Mouse (Mus musculus): ENCODE results near the gene B3galnt2. TPM values are rescaled to one million over a fixed set of nuclear protein-coding genes. Genes with fewer than 3 reads are reported as not detected.

The B3galnt2 gene
- 17.1 and 20.1 TPM in 2 replicates for polyA plus RNA-seq (2015; fragmentation: Nextera tagmentation; extraction: Ambion mirVana)

GRCm38 (mm10) chr13:13953874-13954832 is at the start of gene B3galnt2:
Gene B3galnt2, plus strand, starts transcription at chr13:13954469.
- peak; percentile 99 for ATAC-seq (ENCODE audit: extremely low read depth, insufficient number of reproducible peaks, low FRiP score, low TSS enrichment)
- Histone ChIP-seq H3K4me1 (peaks cover 22% of the 10 kb centered on the region), H3K27ac (replicated peaks) (peak within 1 kb of the TSS; percentile 92), H3K9me3 (no peaks in the 10 kb centered on the region), H3K9ac (peak within 1 kb of the TSS; percentile 92), H3K4me3 (peak within 1 kb of the TSS; percentile 90), H3K36me3 (peaks cover 13% of the 10 kb centered on the region; the same call in 1 of the 2 replicates), H3K4me2 (peak within 1 kb of the TSS; percentile 83), H3K27me3 (replicated peaks) (no peaks in the 10 kb centered on the region)
- WGBS = under 1% methylated on average over 78 of the region's 78 CpGs

GRCm38 (mm10) chr13:13911341-13911740 is 42.9 kb upstream of the B3galnt2 start:
- no peaks in the 10 kb centered on the region for H3K36me3 ChIP-seq
- no peak overlapping the region for H3K4me3 ChIP-seq
- no peak overlapping the region for H3K9ac ChIP-seq
- no peak overlapping the region for H3K4me2 ChIP-seq
- no peak overlapping the region for H3K27ac ChIP-seq (replicated peaks)
- H3K4me1 ChIP-seq = no peaks in the 10 kb centered on the region
- no peaks in the 10 kb centered on the region for H3K9me3 ChIP-seq
- ATAC-seq (ENCODE audit: extremely low read depth, insufficient number of reproducible peaks, low FRiP score, low TSS enrichment) = no peak
- H3K27me3 ChIP-seq (replicated peaks) = no peaks in the 10 kb centered on the region
- 49% methylated on average over 2 of the region's 2 CpGs for WGBS

DNA sequence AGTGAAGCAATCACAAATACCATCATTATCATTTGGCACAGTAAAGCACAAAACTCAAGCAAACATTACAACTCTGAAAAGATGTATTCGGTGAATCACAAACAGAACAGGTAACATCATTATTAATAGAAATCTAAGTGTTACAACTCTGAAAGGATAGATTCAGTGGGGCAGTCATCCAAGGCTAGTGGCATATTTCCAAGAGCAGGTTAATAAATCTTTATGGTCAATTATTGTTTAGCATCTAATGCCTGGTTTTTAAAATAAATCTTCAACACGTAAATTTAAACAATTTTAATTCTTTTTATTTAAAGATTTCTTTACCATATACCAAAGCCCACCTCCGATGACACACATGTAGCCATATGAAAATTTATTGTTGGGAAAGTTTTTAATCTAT is 34.9 kb upstream of the B3galnt2 start:
- H3K4me1 ChIP-seq = no peaks in the 10 kb centered on the region
- no peaks in the 10 kb centered on the region for H3K36me3 ChIP-seq
- no peaks in the 10 kb centered on the region for H3K9me3 ChIP-seq
- no peak overlapping the region for H3K27ac ChIP-seq (replicated peaks)
- H3K4me3 ChIP-seq = no peak overlapping the region
- ATAC-seq (ENCODE audit: extremely low read depth, insufficient number of reproducible peaks, low FRiP score, low TSS enrichment) = no peak
- H3K4me2 ChIP-seq = no peak overlapping the region
- WGBS = 86% methylated on average over 3 of the region's 3 CpGs
- H3K27me3 ChIP-seq (replicated peaks) = no peaks in the 10 kb centered on the region
- H3K9ac ChIP-seq = no peak overlapping the region

DNA sequence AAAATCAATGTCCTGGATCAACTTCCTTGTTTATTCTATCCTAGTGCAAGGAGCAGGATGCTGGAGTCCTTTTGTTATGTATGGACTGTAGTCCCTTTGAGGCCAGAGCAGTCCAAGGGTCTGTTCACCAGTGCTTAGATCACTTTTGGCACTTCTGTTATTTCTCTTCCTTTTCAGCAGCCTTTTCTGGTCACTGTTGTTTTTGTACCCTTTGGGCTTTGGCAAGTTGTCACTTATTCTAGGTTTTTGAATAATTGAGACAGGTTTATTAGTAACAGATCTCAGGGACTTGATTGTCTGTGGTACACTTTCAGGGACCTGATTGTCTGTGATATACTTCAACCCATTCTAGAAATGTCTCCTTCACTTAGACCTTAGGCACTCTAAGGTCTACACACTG is 31.7 kb upstream of the B3galnt2 start:
- Histone ChIP-seq H3K27ac (replicated peaks) (no peak overlapping the region), H3K9ac (no peak overlapping the region), H3K36me3 (no peaks in the 10 kb centered on the region), H3K27me3 (replicated peaks) (no peaks in the 10 kb centered on the region), H3K9me3 (no peaks in the 10 kb centered on the region), H3K4me3 (no peak overlapping the region), H3K4me1 (no peaks in the 10 kb centered on the region), H3K4me2 (no peak overlapping the region)
- ATAC-seq (ENCODE audit: extremely low read depth, insufficient number of reproducible peaks, low FRiP score, low TSS enrichment) = no peak

DNA sequence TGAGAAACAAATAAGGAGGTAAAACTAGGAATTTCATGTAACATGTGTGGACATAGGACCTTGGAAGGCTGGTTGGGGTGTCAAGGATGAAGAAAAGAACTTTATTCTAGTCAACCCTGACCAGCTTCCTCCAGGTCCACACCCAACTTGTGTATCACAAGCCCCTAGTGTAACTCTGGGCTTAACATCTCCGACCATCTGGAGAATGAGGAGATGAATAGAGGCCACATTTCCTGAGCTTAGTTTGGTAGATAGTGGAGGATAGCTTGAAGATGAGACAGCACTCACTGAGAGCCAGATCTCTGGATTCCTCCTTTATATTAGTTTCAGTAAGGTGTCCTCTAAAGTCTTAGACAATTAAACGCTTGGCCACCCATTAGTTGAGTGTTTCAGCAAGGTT is 24.3 kb upstream of the B3galnt2 start:
- ATAC-seq (ENCODE audit: extremely low read depth, insufficient number of reproducible peaks, low FRiP score, low TSS enrichment) = no peak
- Histone ChIP-seq H3K9me3 (no peaks in the 10 kb centered on the region), H3K9ac (no peak overlapping the region), H3K27me3 (replicated peaks) (no peaks in the 10 kb centered on the region), H3K4me1 (no peaks in the 10 kb centered on the region), H3K27ac (replicated peaks) (no peak overlapping the region), H3K36me3 (no peaks in the 10 kb centered on the region), H3K4me2 (no peak overlapping the region), H3K4me3 (no peak overlapping the region)
- WGBS = 69% methylated on average over 2 of the region's 2 CpGs

DNA sequence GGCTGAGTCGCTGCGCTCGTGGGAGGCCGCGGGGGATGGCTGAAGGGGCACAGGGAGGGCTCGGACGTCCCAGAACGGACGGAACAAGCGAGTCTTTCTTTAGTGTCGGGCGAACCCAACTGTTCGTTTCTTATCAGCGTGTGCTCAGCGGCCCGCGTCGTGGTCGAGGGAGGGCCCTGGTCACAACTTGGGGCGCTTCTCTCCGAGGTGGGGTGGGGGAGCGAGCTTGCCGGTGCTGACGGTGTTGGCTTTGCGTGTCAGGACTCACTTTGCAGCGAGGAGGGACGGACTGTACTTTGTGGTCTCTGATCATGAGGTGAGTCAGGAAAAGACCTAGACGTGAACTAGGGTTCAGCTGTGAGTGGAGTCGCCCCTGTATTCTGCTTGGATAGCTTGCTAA is 662 bp downstream of the B3galnt2 start:
- Histone ChIP-seq H3K36me3 (peaks cover 17% of the 10 kb centered on the region), H3K9ac (peak overlapping the region; percentile 92), H3K27ac (replicated peaks) (peak overlapping the region; percentile 87), H3K4me2 (peak overlapping the region; percentile 71), H3K27me3 (replicated peaks) (no peaks in the 10 kb centered on the region), H3K9me3 (no peaks in the 10 kb centered on the region), H3K4me1 (peaks cover 27% of the 10 kb centered on the region), H3K4me3 (peak overlapping the region; percentile 90)
- peak; percentile 14 for ATAC-seq (ENCODE audit: extremely low read depth, insufficient number of reproducible peaks, low FRiP score, low TSS enrichment)
- under 1% methylated on average over 29 of the region's 29 CpGs for WGBS

- Histone ChIP-seq H3K4me2 (peak overlapping the region; percentile 71; the same call in 1 of the 2 replicates), H3K36me3 (peaks cover 17% of the 10 kb centered on the region), H3K9ac (no peak overlapping the region), H3K27ac (replicated peaks) (no peak overlapping the region), H3K4me3 (no peak overlapping the region), H3K9me3 (no peaks in the 10 kb centered on the region), H3K4me1 (peaks cover 41% of the 10 kb centered on the region), H3K27me3 (replicated peaks) (no peaks in the 10 kb centered on the region)
- 80% methylated on average over 4 of the region's 4 CpGs for WGBS
- ATAC-seq (ENCODE audit: extremely low read depth, insufficient number of reproducible peaks, low FRiP score, low TSS enrichment) = no peak
Observed at GRCm38 (mm10) chr13:13956686-13957085, 2.4 kb downstream of the B3galnt2 start.

GRCm38 (mm10) chr13:13960211-13960610 is 5.9 kb downstream of the B3galnt2 start:
- no peak for ATAC-seq (ENCODE audit: extremely low read depth, insufficient number of reproducible peaks, low FRiP score, low TSS enrichment)
- H3K9me3 ChIP-seq = no peaks in the 10 kb centered on the region
- no peak overlapping the region for H3K9ac ChIP-seq
- H3K4me2 ChIP-seq = no peak overlapping the region
- H3K27me3 ChIP-seq (replicated peaks) = no peaks in the 10 kb centered on the region
- no peak overlapping the region for H3K27ac ChIP-seq (replicated peaks)
- 67% methylated on average over 4 of the region's 4 CpGs for WGBS
- peaks cover 24% of the 10 kb centered on the region for H3K36me3 ChIP-seq
- peaks cover 38% of the 10 kb centered on the region for H3K4me1 ChIP-seq
- H3K4me3 ChIP-seq = no peak overlapping the region

DNA sequence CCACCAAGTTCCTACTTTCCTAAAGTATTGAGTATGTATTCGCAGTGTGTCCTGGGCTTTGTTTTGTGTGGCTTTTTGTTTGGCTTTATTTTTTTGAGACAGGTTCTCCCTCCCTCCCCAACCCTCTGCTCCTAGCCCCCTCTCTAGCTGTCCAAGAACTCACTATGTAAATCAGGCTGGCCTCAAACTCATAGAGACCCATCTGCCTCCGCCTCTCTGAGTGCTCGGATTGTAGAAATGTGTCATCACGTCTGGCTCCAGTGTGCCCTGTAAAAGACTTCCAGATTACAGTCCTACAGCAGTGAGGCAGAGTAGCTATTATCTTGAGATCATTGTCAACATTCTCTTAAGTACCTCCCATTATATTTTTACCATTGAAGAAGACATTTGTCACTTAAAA is 6.8 kb downstream of the B3galnt2 start:
- no peak; the same call in 1 of the 2 replicates for ATAC-seq (ENCODE audit: extremely low read depth, insufficient number of reproducible peaks, low FRiP score, low TSS enrichment)
- Histone ChIP-seq H3K27ac (replicated peaks) (peak overlapping the region; percentile 42; the same call in 1 of the 2 replicates), H3K4me3 (no peak overlapping the region), H3K27me3 (replicated peaks) (no peaks in the 10 kb centered on the region), H3K9ac (no peak overlapping the region), H3K9me3 (no peaks in the 10 kb centered on the region), H3K36me3 (peaks cover 24% of the 10 kb centered on the region), H3K4me2 (no peak overlapping the region), H3K4me1 (peaks cover 37% of the 10 kb centered on the region)
- 40% methylated on average over 4 of the region's 4 CpGs for WGBS

DNA sequence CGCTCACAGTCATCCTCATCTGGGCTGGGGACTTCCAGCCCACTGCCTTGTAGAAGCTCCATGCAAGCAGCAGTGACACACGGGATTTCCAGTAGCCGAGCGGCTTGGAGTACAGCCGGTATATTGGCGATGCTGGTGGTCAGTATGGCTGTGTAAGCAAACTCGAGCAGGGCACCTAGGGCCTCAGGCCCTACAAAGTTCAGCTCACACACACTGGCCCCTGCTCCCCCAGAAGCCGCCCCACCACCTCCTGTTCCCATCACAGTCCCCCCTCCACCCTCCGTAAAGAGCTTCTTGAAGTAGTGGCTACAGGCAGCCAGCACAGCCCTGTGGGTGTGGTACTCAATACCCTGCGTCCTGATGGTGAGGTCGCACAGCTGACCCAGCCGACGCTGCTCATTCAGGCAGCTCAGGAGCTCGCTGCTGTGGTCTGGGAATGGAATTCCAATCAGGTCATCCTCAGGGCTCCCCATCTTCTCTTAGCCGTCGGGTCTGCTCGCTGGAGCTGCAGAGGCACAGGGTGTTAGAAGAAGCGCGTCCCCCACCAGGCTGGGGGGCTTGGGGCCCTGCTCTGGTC is 11.2 kb downstream of the B3galnt2 start:
- 56% methylated on average over 19 of the region's 19 CpGs for WGBS

GRCm38 (mm10) chr13:13966172-13966571 is 11.9 kb downstream of the B3galnt2 start:
- Histone ChIP-seq H3K4me3 (no peak overlapping the region), H3K9me3 (no peaks in the 10 kb centered on the region), H3K27ac (replicated peaks) (no peak overlapping the region), H3K36me3 (peaks cover 26% of the 10 kb centered on the region), H3K27me3 (replicated peaks) (no peaks in the 10 kb centered on the region), H3K4me2 (no peak overlapping the region), H3K4me1 (peaks cover 12% of the 10 kb centered on the region), H3K9ac (no peak overlapping the region)
- WGBS = 53% methylated on average over 4 of the region's 4 CpGs
- ATAC-seq (ENCODE audit: extremely low read depth, insufficient number of reproducible peaks, low FRiP score, low TSS enrichment) = no peak

More for the DNA sequence above, 11.2 kb downstream of the B3galnt2 start:
- Histone ChIP-seq H3K27me3 (replicated peaks) (no peaks in the 10 kb centered on the region), H3K4me1 (peaks cover 19% of the 10 kb centered on the region), H3K4me3 (no peak overlapping the region), H3K27ac (replicated peaks) (no peak overlapping the region), H3K9me3 (no peaks in the 10 kb centered on the region), H3K4me2 (no peak overlapping the region), H3K9ac (no peak overlapping the region), H3K36me3 (peaks cover 22% of the 10 kb centered on the region)
- ATAC-seq (ENCODE audit: extremely low read depth, insufficient number of reproducible peaks, low FRiP score, low TSS enrichment) = no peak
